Mouse (Mus musculus) olfactory bulb, adult 2 months (tissue): Measurements from ENCODE around the gene Atg14.

Source experiments
- CTCF ChIP-seq: fragments of 200-500 bp; IDR thresholded peaks from 2 replicates; pipeline ENCODE4 v1.5.1; 2012; ENCODE audit warnings: low read depth, mild to moderate bottlenecking, low read length, moderate library complexity; ENCODE audit not compliant: insufficient read depth
- POLR2A ChIP-seq: fragments of 200-500 bp; IDR thresholded peaks from 2 replicates; pipeline ENCODE4 v1.6.1; 2012; ENCODE audit warnings: mild to moderate bottlenecking, low read depth, low read length, moderate library complexity; ENCODE audit not compliant: insufficient read depth

DNA sequence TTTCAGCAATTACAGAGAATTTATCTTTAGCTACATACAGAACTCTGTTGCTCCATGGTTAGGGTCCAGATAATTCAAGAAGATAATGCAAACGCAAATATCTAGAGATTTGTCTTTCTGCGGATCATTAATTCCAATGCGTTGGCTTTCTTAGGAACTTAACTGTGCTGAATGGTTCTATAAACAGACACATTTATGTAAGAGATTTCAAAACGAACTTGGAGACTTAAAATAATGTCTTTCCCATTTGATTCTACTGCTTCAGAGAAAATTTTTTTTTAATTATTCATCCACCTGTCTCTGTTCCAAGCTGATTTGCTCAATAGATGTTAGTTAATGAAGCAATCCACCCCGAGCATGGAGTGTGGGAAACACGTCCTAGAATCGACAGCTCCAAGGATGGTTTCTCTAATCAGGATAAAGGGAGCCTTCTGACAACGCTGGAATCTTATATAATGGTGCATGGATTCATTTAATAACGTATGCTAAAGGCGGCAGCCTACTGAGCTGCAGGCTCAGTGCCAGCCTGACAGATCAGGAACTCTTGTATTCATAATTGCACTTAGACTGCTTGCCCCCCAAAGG is 20.0 kb upstream of the Atg14 start:
- TF ChIP-seq CTCF (no peak), POLR2A (no peak)
